Mouse (Mus musculus) brain, embryonic 14.5 days (tissue): ENCODE data around the gene Nudt3.

Source experiments
- CTCF ChIP-seq: fragments of 200-500 bp; IDR thresholded peaks from 2 replicates; pipeline ENCODE4 v1.5.1; 2012; ENCODE audit warnings: inconsistent platforms, mild to moderate bottlenecking, moderate library complexity, borderline replicate concordance; ENCODE audit not compliant: insufficient read depth, insufficient read length; ENCODE audit errors: extremely low read depth
- POLR2A ChIP-seq: fragments of 200-500 bp; IDR thresholded peaks from 2 replicates; pipeline ENCODE4 v1.6.1; 2012; ENCODE audit warnings: mild to moderate bottlenecking, inconsistent platforms, borderline replicate concordance; ENCODE audit not compliant: poor library complexity, insufficient read depth, insufficient read length, severe bottlenecking; ENCODE audit errors: extremely low read depth

DNA sequence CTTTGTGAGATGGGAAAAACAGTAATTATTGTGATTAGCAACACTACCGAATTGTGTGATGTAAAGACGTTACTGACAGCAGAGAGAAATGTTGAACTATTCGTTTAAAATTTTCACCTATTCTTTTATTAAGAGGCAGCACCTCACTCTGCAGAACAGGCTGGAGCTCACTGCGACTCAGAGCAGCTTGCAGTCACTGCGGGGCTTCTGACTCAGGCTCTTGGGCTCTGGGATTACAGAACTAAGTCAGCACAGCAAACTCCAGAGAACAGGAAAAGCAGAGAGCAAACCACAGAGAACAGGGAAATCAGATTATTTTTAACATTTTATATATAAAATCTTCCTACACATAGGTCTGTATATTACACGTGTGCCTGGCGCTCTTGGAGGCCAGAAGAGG, 13.7 kb downstream of the Nudt3 start:
- TF ChIP-seq POLR2A, result no peak
- no peak for TF ChIP-seq CTCF
